Mouse (Mus musculus) embryo, embryonic 11.5 days (tissue): ENCODE results near the gene Daam1.

Experiments used
- DNase-seq: peaks from one replicate; pipeline ENCODE4 v3.0.0-alpha.2; 2012; ENCODE audit warnings: low read depth, low spot score

The Daam1 gene

DNA sequence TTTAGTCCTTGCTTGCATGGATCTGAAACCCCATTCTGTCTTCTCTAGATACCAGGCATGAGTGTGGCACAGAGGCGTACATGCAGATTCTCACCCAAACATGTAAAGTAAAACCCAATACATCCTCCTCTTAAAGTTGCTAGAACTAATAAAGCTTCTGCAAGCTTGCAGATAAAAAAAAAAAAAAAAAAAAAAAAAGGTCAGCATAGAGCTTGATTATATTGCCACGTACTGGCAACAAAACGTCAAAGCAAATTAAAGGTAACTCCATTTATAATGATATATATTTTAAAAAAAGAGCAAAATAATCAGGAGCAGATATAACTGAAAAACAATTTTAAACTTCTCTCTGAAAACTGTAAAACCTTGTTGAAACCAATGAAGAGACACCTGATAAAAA, 210.4 kb downstream of the Daam1 start:
- DNase-seq: no peak
